Mouse (Mus musculus): ENCODE measurements at regions not wholly inside any gene's neighbourhood (a gene's known extent, or its start where the extent isn't known, plus 50 kb on each side); places are given as distances from the start of the nearest gene placed in this dataset.

DNA sequence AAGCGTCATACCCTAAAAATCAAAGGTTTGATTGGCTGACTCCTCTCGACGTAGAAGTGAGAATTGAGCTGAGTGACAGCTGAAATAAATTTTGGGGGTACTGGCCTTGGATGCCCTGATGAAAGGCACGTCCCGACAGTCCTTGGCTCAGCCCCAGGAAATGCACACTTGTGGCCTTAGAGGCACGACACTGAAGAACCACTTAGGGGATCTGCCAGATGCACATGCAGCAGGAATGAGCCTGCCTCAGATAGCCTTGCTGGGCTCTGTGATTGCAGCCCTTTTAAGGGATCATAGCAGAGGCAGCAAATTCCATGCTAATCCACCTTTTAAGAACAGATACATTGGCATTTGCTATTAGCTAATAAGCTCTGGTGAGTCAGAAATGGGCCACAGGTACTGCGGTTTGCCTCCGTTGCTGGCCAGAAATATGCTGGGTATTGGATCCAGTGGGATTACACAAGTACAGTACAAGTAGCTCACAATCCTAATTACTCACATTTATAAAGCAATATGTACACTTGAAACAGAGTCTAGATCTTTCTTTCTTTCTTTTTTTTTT lies 1463.3 kb downstream of the Slc22a22 start:
- ATAC-seq = no peak

DNA sequence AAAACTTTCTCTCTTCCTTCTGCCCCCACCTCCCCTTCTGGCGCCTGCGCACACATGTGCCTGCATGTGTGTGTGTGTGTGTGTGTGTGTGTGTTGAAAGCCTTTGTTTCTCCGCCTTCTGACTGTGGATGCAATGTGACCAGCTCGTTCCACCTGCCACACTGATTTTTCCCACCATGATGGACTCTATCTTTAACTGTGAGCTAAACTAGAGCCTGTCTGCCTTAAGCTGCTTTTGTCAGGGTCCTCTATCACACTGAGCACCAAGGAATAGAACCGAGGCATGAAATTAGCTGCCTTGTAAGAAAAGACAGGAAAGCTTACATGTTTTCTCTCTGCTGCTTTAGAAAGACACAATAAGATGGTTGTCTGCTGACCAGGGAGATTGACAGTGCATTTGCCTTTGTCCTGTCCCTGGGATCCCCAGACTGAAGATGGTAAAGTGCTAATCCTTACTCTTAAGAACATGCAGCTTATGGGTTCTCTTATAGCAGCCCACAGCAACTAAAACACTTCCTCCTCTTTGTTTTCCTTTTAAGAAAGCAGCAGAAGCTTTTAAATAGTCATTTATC lies 1468.7 kb downstream of the Slc22a22 start:
- H3K9me3 ChIP-seq (ENCODE audit: control insufficient read depth) = no peaks in the 10 kb centered on the region
- H3K4me2 ChIP-seq (replicated peaks; ENCODE audit: low read depth) = no peak overlapping the region
- no peak overlapping the region for H3K27ac ChIP-seq (ENCODE audit: low read depth, low read length)
- no peaks in the 10 kb centered on the region for H3K27me3 ChIP-seq (replicated peaks; ENCODE audit: control insufficient read depth, insufficient read depth, low read length)
- H3K9ac ChIP-seq (ENCODE audit: low read depth, low read length) = no peak overlapping the region
- no peaks in the 10 kb centered on the region for H3K36me3 ChIP-seq (ENCODE audit: control insufficient read depth, insufficient read depth)
- no peak for TF ChIP-seq CTCF (IDR thresholded peaks at IDR 0.05; ENCODE audit: low read depth)
- ATAC-seq = no peak
- 87% methylated on average over 5 of the region's 5 CpGs for WGBS
- no peak overlapping the region for H3K4me3 ChIP-seq (ENCODE audit: low read depth, low read length)
- H3K4me1 ChIP-seq (replicated peaks; ENCODE audit: control insufficient read depth, insufficient read depth, low read length) = no peaks in the 10 kb centered on the region

More for the DNA sequence above, 1463.3 kb downstream of the Slc22a22 start:
- Histone ChIP-seq H3K4me3 (ENCODE audit: low read depth, low read length) (no peak overlapping the region), H3K9ac (ENCODE audit: low read depth, low read length) (no peak overlapping the region), H3K4me2 (replicated peaks; ENCODE audit: low read depth) (no peak overlapping the region), H3K9me3 (ENCODE audit: control insufficient read depth) (no peaks in the 10 kb centered on the region), H3K36me3 (ENCODE audit: control insufficient read depth, insufficient read depth) (no peaks in the 10 kb centered on the region), H3K27ac (ENCODE audit: low read depth, low read length) (no peak overlapping the region), H3K4me1 (replicated peaks; ENCODE audit: control insufficient read depth, insufficient read depth, low read length) (no peaks in the 10 kb centered on the region), H3K27me3 (replicated peaks; ENCODE audit: control insufficient read depth, insufficient read depth, low read length) (no peaks in the 10 kb centered on the region)
- 64% methylated on average over 8 of the region's 8 CpGs for WGBS
- no peak for TF ChIP-seq CTCF (IDR thresholded peaks at IDR 0.05; ENCODE audit: low read depth)

DNA sequence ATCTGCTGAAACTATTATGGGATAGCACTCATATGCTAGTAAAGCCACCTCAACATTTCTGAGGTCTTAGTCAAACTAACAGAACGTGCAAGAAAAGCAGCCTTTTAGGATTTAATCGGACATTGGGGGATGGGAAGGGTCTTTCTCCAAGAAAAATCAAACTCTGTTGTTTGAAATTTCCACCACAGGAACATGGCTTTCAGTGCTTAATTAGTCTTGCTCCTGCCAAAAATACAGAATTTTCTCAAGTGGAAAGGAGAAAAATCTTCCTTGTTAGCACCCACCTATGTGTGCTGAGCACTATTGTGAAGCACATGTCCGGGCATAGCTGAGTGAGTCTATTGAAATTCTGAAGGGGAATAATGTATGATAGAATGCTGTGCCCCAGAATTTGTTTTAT lies 1470.0 kb downstream of the Slc22a22 start:
- Histone ChIP-seq H3K27ac (ENCODE audit: low read depth, low read length) (no peak overlapping the region), H3K4me3 (ENCODE audit: low read depth, low read length) (no peak overlapping the region), H3K9me3 (ENCODE audit: control insufficient read depth) (no peaks in the 10 kb centered on the region), H3K4me1 (replicated peaks; ENCODE audit: control insufficient read depth, insufficient read depth, low read length) (no peaks in the 10 kb centered on the region), H3K4me2 (replicated peaks; ENCODE audit: low read depth) (no peak overlapping the region), H3K27me3 (replicated peaks; ENCODE audit: control insufficient read depth, insufficient read depth, low read length) (no peaks in the 10 kb centered on the region), H3K9ac (ENCODE audit: low read depth, low read length) (no peak overlapping the region), H3K36me3 (ENCODE audit: control insufficient read depth, insufficient read depth) (no peaks in the 10 kb centered on the region)
- no peak for TF ChIP-seq CTCF (IDR thresholded peaks at IDR 0.05; ENCODE audit: low read depth)
- WGBS = 86% methylated on average over 3 of the region's 3 CpGs
- ATAC-seq = no peak

DNA sequence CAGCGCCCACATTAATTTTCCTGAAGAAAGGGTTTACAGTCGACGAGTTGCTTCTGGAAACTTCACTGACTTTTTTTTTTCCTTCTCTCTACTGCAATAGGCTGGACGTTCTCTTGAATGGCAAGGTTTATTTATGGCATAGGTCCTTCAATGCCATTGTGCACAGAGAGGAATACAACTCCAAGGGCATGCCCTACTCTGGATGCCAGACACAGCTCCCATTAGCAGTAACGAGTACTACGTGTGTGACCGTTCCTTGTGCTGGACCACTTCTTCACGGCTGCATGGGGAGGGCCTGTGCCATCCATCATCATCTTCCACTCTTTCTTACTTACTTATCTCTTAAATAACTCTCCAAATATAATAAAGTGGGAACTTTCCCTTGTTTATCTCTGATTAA lies 1472.1 kb downstream of the Slc22a22 start:
- Histone ChIP-seq H3K36me3 (ENCODE audit: control insufficient read depth, insufficient read depth) (no peaks in the 10 kb centered on the region), H3K9me3 (ENCODE audit: control insufficient read depth) (no peaks in the 10 kb centered on the region), H3K4me3 (ENCODE audit: low read depth, low read length) (no peak overlapping the region), H3K27ac (ENCODE audit: low read depth, low read length) (no peak overlapping the region), H3K9ac (ENCODE audit: low read depth, low read length) (no peak overlapping the region), H3K4me1 (replicated peaks; ENCODE audit: control insufficient read depth, insufficient read depth, low read length) (no peaks in the 10 kb centered on the region), H3K27me3 (replicated peaks; ENCODE audit: control insufficient read depth, insufficient read depth, low read length) (no peaks in the 10 kb centered on the region), H3K4me2 (replicated peaks; ENCODE audit: low read depth) (no peak overlapping the region)
- 76% methylated on average over 8 of the region's 8 CpGs for WGBS
- TF ChIP-seq CTCF (IDR thresholded peaks at IDR 0.05; ENCODE audit: low read depth) = no peak
- ATAC-seq = no peak

DNA sequence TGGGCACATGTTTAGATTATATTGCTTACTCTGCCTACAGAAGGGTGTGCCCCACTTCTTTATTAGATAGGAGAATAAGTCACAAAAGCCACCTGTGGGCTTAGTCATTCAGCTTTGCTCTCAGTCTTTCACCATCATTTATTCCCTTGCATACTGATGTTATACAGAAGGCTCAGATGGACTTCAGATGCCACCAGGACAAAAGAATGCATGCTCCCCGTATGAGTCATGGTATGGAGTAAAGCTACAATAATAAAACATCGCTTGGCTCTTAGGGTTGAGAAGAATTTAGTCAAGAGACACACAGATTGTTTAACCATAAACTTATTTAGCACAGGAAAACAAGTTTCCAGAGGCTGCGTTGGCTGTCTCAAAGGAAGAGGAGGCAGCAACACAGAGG lies 1473.5 kb downstream of the Slc22a22 start:
- Histone ChIP-seq H3K4me1 (replicated peaks; ENCODE audit: control insufficient read depth, insufficient read depth, low read length) (no peaks in the 10 kb centered on the region), H3K4me2 (replicated peaks; ENCODE audit: low read depth) (no peak overlapping the region), H3K27ac (ENCODE audit: low read depth, low read length) (no peak overlapping the region), H3K9ac (ENCODE audit: low read depth, low read length) (no peak overlapping the region), H3K36me3 (ENCODE audit: control insufficient read depth, insufficient read depth) (no peaks in the 10 kb centered on the region), H3K4me3 (ENCODE audit: low read depth, low read length) (no peak overlapping the region), H3K9me3 (ENCODE audit: control insufficient read depth) (no peaks in the 10 kb centered on the region), H3K27me3 (replicated peaks; ENCODE audit: control insufficient read depth, insufficient read depth, low read length) (no peaks in the 10 kb centered on the region)
- no peak for TF ChIP-seq CTCF (IDR thresholded peaks at IDR 0.05; ENCODE audit: low read depth)
- ATAC-seq = no peak
- WGBS = 81% methylated on average over 3 of the region's 3 CpGs

DNA sequence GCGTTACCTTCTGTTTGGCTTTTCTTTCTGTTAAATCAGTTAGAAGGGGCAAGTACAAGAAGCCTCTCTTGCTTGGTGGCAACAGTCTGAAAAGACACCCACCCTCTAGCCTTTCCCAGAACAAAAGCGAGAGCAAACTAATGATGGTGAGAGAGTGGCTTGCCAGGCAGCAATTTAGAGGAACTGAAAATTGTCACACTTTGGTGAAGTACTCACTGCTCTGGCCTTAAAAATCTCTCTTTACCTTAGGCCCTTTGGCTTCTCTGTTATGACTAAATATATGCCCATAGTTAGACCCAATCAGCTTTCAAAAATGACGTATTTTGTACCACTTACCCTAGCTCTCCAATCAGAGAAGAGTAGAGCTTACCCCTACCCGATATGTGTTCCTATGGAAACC lies 1477.8 kb downstream of the Slc22a22 start:
- Histone ChIP-seq H3K4me2 (replicated peaks; ENCODE audit: low read depth) (no peak overlapping the region), H3K27me3 (replicated peaks; ENCODE audit: control insufficient read depth, insufficient read depth, low read length) (no peaks in the 10 kb centered on the region), H3K9ac (ENCODE audit: low read depth, low read length) (no peak overlapping the region), H3K36me3 (ENCODE audit: control insufficient read depth, insufficient read depth) (no peaks in the 10 kb centered on the region), H3K9me3 (ENCODE audit: control insufficient read depth) (no peaks in the 10 kb centered on the region), H3K4me1 (replicated peaks; ENCODE audit: control insufficient read depth, insufficient read depth, low read length) (no peaks in the 10 kb centered on the region), H3K27ac (ENCODE audit: low read depth, low read length) (no peak overlapping the region), H3K4me3 (ENCODE audit: low read depth, low read length) (no peak overlapping the region)
- TF ChIP-seq CTCF (IDR thresholded peaks at IDR 0.05; ENCODE audit: low read depth) = no peak
- WGBS = 85% methylated on average over 4 of the region's 4 CpGs
- ATAC-seq = no peak

All from intestine, postnatal 0 days (tissue).